Mouse (Mus musculus): ENCODE results near the gene Mup12.
"Not testable (repeated sequence)": the region's sequence is repeated elsewhere in the genome, so short reads cannot be mapped to it uniquely, and the experiment has no call there.

The Mup12 gene

DNA sequence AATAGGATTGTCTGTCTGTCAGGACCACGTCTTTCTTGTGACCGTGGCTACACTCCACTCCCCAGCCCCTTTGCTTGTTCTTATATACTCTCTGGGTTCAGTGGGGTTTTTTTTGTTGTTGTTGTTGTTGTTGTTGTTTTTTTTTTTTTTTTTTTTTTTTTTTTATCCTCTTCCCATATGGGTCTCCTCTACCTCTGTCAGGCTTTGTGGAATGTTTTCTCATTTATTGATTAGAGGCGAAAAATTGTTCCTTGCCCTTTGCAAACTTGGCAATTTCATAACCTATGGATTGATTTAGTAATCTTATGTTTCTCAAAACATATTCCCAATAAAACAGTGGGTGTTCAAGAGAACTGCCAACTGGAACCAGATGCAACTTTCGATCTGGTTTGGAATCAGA lies at the start of gene Mup12:
Mup12 (minus strand) TSS at position 101 of the 400 bp plus-strand sequence.
- DNase-seq (ENCODE audit: low spot score), result not testable (repeated sequence)

Data from ovary, postnatal 10 days (tissue).